Mouse (Mus musculus): Measurements from ENCODE around the gene Tbc1d9. TPM values are rescaled to one million over a fixed set of nuclear protein-coding genes. Genes with fewer than 3 reads are reported as not detected.
"Not testable (repeated sequence)": the region's sequence is repeated elsewhere in the genome, so short reads cannot be mapped to it uniquely, and the experiment has no call there.

The Tbc1d9 gene
- total RNA-seq, 2 experiments from 2014 or later, result 95.9 to 103 TPM

GRCm38 (mm10) chr8:83224754-83225416 is 59.7 kb downstream of the Tbc1d9 start:
- DNase-seq (ENCODE audit: low spot score in 2 of 2), result no peak

- DNase-seq (ENCODE audit: low spot score in 2 of 2), result no peak
These were observed 60.4 kb downstream of the Tbc1d9 start for GRCm38 (mm10) chr8:83225598-83225997.

- DNase-seq (ENCODE audit: low spot score in 2 of 2), result no peak
These were observed 62.2 kb downstream of the Tbc1d9 start for GRCm38 (mm10) chr8:83227336-83227735.

DNA sequence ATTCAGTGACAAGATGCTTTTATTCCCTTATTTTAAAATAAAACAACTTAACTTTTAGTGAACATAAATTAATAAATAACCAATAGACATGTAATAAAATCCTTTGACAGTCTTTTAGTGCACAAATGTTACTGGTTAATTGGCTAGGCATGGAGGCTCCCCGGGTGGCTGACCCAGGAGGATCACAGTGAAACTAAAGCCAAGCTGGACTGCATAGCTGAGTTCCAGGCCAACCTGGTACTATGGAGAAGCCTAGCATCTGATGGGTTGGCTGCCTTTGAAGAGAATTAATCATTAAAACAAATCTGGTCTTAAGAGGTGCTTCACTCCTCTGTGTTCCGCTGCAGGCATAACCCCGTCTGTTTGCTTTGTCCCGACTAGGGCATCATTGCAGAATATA is 67.9 kb downstream of the Tbc1d9 start:
- DNase-seq (ENCODE audit: low spot score in 2 of 2), result no peak

DNA sequence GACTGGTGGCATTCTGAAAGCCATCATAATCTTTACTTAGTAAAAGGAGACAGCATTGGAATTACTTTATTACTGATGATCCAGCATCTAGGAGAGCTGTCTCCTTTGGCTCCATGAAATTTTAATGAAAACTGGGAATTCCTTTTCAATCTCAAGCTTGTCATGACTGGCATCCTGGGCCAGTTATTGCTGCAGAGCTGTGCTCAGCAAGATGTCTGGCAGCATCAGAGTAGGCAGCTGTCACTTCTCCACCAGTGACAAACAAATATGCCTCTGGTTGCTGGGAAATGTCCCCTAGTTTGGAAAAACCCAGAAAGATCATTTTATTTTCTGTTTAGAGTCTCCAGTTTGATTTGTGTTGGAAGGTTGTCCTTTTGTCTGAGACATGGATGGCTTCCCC is 74.2 kb downstream of the Tbc1d9 start:
- no peak for DNase-seq (ENCODE audit: low spot score in 2 of 2)

GRCm38 (mm10) chr8:83244151-83244550 is 79.0 kb downstream of the Tbc1d9 start:
- no peak for DNase-seq (ENCODE audit: low spot score in 2 of 2)

DNA sequence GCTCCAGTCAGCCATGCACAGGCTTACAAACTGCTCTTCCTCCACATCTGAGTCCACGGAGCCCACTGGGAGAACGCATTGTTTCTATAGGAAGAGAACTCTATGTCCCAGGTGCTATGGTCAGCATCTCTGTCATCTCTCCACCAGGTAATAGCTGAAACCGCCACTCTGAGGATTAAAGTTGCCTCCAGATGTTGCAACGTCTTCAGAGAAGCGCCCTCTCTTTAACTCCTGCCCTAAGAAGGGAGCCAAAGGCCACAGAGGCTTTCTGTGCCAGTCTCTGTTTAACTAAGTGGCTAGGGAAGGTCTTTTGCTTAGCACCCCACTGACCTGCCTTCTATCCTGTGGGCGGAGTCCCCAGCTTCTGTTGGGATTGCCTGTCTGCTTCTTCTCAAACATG is 85.7 kb downstream of the Tbc1d9 start:
- DNase-seq (ENCODE audit: low spot score in 2 of 2), result no peak

DNA sequence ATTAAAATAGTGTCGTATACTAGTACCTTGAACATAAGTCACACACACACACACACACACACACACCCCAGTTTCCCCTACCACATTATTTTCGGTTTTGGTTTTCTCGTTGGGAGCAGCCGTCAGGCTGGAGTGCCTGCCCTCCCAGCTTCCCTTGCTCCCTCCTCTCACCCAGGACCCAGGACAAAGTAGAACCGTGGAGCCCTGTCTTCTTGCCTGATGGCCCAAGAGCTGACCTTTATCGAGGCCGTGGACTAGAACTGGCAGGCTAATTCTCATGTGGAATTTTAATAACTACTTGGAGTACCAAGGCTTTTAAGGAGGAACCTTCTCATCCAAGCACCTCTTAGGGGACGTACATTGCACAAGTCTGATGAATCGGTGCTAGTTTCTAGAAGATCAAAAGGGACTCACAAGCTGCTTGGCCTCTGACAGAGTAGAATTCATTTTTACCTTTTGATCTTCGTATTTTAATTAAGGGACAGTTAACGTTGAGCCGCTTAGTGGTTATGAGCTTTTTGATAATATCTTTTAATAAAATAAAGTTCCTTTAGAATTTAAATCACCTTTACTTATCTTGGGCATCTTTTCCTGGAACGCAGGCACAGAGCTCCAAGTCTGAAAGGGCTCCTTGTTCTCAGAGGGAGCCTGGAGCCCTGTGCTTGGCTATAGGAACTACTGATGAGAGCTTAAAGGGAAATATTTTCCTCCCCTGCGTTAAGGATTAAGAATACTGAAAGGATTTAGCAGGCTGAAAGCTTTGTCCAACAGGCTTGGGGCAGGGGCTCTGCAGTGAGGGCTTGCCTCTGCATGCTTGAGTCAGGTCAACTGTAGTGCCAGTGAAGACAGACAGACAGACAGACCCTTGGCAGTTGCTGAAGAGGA is 86.5 kb downstream of the Tbc1d9 start:
- DNase-seq (ENCODE audit: low spot score in 2 of 2), result no peak

DNA sequence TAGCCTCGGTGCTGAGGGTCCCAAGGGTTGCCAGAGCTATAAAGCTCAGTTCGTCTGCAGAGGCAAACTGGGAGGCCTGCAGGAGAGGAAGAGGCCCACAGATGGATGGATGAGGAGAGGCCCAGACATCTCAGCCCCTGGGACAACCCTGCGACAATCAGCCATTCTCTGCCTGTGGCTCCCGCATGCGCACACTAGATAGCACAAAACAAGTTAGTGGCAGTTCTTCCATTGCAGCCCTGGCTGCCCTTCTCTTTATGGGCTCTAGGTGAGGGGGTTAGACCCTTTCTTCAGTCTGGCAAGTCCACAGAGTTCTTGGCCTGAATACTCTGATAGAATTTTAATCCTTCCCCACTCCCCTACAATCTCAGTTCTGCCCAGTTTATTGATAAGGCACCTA is 87.6 kb downstream of the Tbc1d9 start:
- DNase-seq (ENCODE audit: low spot score in 2 of 2), result no peak

- no peak for DNase-seq (ENCODE audit: low spot score in 2 of 2)
These were observed 92.5 kb downstream of the Tbc1d9 start for GRCm38 (mm10) chr8:83257631-83258030.

GRCm38 (mm10) chr8:83260418-83261215 is 95.5 kb downstream of the Tbc1d9 start:
- peak; percentile 58 to 65 for DNase-seq (ENCODE audit: low spot score in 2 of 2)

DNA sequence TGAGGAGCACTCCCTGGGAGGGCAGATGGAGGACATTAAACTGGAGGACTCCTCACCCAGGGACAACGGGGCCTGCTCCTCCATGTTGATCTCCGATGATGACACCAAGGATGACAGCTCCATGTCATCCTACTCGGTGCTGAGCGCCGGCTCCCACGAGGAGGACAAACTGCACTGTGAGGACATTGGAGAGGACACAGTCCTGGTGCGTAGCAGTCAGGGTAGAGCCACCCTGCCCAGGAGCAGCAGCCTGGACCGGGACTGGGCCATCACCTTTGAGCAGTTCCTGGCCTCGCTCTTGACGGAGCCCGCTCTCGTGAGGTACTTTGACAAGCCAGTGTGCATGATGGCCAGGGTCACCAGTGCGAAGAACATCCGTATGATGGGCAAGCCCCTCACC is 106.0 kb downstream of the Tbc1d9 start:
- DNase-seq (ENCODE audit: low spot score in 2 of 2), result no peak

GRCm38 (mm10) chr8:83272464-83272863 is 107.3 kb downstream of the Tbc1d9 start:
- no peak for DNase-seq (ENCODE audit: low spot score in 2 of 2)

DNA sequence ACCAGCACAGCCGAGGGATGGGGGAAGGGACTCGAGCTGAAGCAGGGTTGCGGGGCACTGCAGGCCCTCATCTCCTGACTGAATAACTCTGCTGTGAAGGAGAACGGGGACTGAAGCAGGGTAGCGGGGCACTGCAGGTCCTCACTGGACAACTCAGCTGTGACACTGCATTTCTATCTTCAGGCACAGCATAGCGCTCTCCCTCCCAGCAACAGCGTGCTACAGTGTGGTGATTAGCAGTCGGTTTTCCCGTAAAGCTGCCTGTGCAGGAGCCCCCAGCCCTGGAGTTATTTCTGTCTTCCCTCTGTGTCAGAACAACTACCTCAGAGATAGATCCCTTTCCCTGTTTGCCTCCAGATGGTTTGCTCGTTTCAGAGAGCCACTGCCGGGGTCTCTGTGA is 109.3 kb downstream of the Tbc1d9 start:
- DNase-seq (ENCODE audit: low spot score in 2 of 2), result no peak

GRCm38 (mm10) chr8:83278431-83278830 is 113.3 kb downstream of the Tbc1d9 start:
- DNase-seq (ENCODE audit: low spot score in 2 of 2), result no peak

DNA sequence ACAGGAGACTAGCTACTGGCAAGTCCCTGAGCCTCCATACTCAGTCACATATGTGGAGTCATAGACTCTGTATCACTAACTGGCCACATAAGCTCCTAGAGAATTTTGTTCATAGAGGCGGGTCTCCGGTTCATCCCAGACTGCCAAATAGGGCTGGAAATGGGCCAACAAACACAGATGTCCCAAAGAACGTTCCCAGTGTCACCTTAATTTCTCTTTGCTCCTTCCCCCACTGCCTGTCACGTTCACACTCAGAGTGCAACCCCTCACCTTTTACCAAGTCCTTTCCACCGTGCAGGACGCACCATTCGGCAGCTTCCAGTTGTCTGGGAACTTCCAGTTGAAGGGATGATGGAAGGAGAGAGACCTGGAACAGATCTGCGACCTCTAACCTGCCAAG is 120.2 kb downstream of the Tbc1d9 start:
- DNase-seq (ENCODE audit: low spot score in 2 of 2), result no peak

DNA sequence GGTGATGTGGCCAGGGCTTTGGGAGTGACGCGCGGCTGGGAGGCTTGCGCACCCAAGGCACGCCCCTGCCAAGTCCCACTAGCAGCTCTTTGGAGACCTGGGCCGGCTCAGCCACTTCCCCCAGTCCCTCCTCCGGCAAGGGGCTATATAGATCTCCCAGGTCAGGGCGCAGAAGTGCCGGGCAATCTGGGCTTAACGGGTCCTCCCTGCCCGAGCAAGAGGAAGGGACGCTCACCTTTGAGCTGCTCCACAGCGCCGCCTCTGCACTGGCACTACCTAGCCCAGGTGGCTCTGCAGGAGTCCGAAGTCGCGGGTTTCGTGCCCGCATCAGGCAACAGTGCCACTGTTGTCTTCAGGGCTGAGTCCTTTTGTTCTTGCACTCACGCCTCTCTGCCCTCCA is 125.0 kb downstream of the Tbc1d9 start, which contains the start of gene Ucp1:
Ucp1 (plus strand) TSS at position 177 of the 400 bp plus-strand sequence.
- no peak for DNase-seq (ENCODE audit: low spot score in 2 of 2)

DNA sequence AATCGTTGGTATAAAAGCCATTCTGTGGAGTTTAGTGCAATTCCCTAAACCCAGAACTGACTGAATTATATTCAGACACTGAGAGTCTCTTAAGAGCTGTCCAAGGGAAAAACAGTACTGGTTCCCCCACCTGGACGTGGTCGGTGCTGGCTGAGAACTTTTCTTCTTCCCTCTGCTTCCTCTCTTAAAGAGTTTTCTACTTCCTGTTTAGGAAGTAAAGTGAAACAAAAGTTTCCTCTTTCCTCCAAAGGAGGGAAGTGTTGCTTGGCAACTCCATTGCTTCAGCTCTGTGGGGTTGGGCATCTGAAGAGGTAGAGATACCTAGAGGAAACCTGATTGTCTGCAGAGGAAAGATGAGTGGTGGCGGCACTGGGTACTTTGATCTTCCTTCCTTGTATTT is 132.2 kb downstream of the Tbc1d9 start:
- DNase-seq (ENCODE audit: low spot score in 2 of 2), result no peak

GRCm38 (mm10) chr8:83300135-83300534 is 135.0 kb downstream of the Tbc1d9 start:
- DNase-seq (ENCODE audit: low spot score in 2 of 2), result no peak

- DNase-seq (ENCODE audit: low spot score in 2 of 2), result no peak
These were observed 139.8 kb downstream of the Tbc1d9 start for GRCm38 (mm10) chr8:83304946-83305345.

- DNase-seq (ENCODE audit: low spot score in 2 of 2), result no peak
These were observed 144.7 kb downstream of the Tbc1d9 start for GRCm38 (mm10) chr8:83309836-83310235.

DNA sequence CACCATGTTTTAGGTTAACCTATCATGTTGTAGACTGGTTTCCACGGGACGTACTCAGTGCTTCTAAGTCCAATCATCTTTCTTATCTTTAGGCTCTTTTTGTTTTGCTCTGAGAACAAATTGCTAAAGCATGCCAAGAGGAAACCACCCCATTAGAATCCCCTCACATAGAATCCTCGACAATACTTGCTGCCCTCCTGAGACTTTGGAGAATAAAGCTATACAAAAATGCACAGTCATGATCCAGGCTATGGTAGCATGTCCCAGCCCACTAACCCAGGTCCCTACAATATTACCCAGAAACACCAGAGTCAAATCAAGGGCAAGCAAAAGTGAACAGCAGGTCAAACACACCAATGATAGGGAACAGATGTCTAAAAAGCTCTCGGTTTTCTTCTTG is 149.9 kb downstream of the Tbc1d9 start:
- not testable (repeated sequence) for DNase-seq (ENCODE audit: low spot score in 2 of 2)

All from layer of hippocampus, postnatal 10 days (tissue).